Mouse (Mus musculus): ENCODE measurements at regions not wholly inside any gene's neighbourhood (a gene's known extent, or its start where the extent isn't known, plus 50 kb on each side); places are given as distances from the start of the nearest gene placed in this dataset.

GRCm38 (mm10) chr15:51696344-51697016 lies 2188.2 kb upstream of the Gm7489 start:
- no peaks in the 10 kb centered on the region for H3K4me1 ChIP-seq (ENCODE audit: control insufficient read depth in 2 of 2, insufficient read depth in 2 of 2, low read length in 2 of 2)
- H3K9ac ChIP-seq (ENCODE audit: low read length) = no peak overlapping the region
- no peaks in the 10 kb centered on the region for H3K36me3 ChIP-seq (ENCODE audit: control insufficient read depth, insufficient read depth, low read length)
- no peak overlapping the region for H3K4me2 ChIP-seq (ENCODE audit: low read length)
- no peak overlapping the region for H3K27ac ChIP-seq (replicated peaks in 1 of 2; ENCODE audit: control insufficient read depth in 1 of 2, insufficient read depth in 1 of 2, low read depth in 2 of 2, low read length in 2 of 2)
- no peak for ATAC-seq (ENCODE audit: insufficient number of reproducible peaks, insufficient read depth, low FRiP score, low read depth)
- no peaks in the 10 kb centered on the region for H3K27me3 ChIP-seq (ENCODE audit: control insufficient read depth, insufficient read depth, low read length)
- 55% methylated on average over 11 of the region's 11 CpGs for WGBS
- H3K9me3 ChIP-seq (ENCODE audit: control insufficient read depth, low read length) = no peaks in the 10 kb centered on the region
- no peak overlapping the region for H3K4me3 ChIP-seq (ENCODE audit: control insufficient read depth in 1 of 2, insufficient read depth in 1 of 2, low read depth in 1 of 2, low read length in 2 of 2)

- Histone ChIP-seq H3K4me3 (ENCODE audit: control insufficient read depth in 1 of 2, insufficient read depth in 1 of 2, low read depth in 1 of 2, low read length in 2 of 2) (no peak overlapping the region), H3K27me3 (ENCODE audit: control insufficient read depth, insufficient read depth, low read length) (no peaks in the 10 kb centered on the region; the same call in 1 of the 2 replicates), H3K36me3 (ENCODE audit: control insufficient read depth, insufficient read depth, low read length) (no peaks in the 10 kb centered on the region), H3K4me1 (ENCODE audit: control insufficient read depth in 2 of 2, insufficient read depth in 2 of 2, low read length in 2 of 2) (no peaks in the 10 kb centered on the region; a peak in 1 of 4 replicates), H3K4me2 (ENCODE audit: low read length) (no peak overlapping the region), H3K27ac (replicated peaks in 1 of 2; ENCODE audit: control insufficient read depth in 1 of 2, insufficient read depth in 1 of 2, low read depth in 2 of 2, low read length in 2 of 2) (no peak overlapping the region), H3K9ac (ENCODE audit: low read length) (no peak overlapping the region), H3K9me3 (ENCODE audit: control insufficient read depth, low read length) (no peaks in the 10 kb centered on the region)
- 90% methylated on average over 1 of the region's 1 CpGs for WGBS
- ATAC-seq (ENCODE audit: insufficient number of reproducible peaks, insufficient read depth, low FRiP score, low read depth) = no peak
Observed at GRCm38 (mm10) chr15:51704198-51704597, 2180.5 kb upstream of the Gm7489 start.

GRCm38 (mm10) chr15:51709871-51710655 lies 2174.6 kb upstream of the Gm7489 start:
- no peaks in the 10 kb centered on the region; the same call in 1 of the 2 replicates for H3K27me3 ChIP-seq (ENCODE audit: control insufficient read depth, insufficient read depth, low read length)
- WGBS = 21% methylated on average over 13 of the region's 13 CpGs
- H3K4me2 ChIP-seq (ENCODE audit: low read length) = peak overlapping the region; percentile 39
- no peaks in the 10 kb centered on the region for H3K36me3 ChIP-seq (ENCODE audit: control insufficient read depth, insufficient read depth, low read length)
- H3K4me3 ChIP-seq (ENCODE audit: control insufficient read depth in 1 of 2, insufficient read depth in 1 of 2, low read depth in 1 of 2, low read length in 2 of 2) = no peak overlapping the region
- H3K9me3 ChIP-seq (ENCODE audit: control insufficient read depth, low read length) = no peaks in the 10 kb centered on the region
- peak overlapping the region; percentile 42 to 49 for H3K27ac ChIP-seq (replicated peaks in 1 of 2; ENCODE audit: control insufficient read depth in 1 of 2, insufficient read depth in 1 of 2, low read depth in 2 of 2, low read length in 2 of 2)
- no peak; the same call in 1 of the 2 replicates for ATAC-seq (ENCODE audit: insufficient number of reproducible peaks, insufficient read depth, low FRiP score, low read depth)
- peaks cover 9 to 25% of the 10 kb centered on the region in 2 experiments for H3K4me1 ChIP-seq (ENCODE audit: control insufficient read depth in 2 of 2, insufficient read depth in 2 of 2, low read length in 2 of 2)
- H3K9ac ChIP-seq (ENCODE audit: low read length) = peak overlapping the region; percentile 22; the same call in 1 of the 2 replicates

GRCm38 (mm10) chr15:51720873-51721308 lies 2163.8 kb upstream of the Gm7489 start:
- H3K4me3 ChIP-seq (ENCODE audit: control insufficient read depth in 1 of 2, insufficient read depth in 1 of 2, low read depth in 1 of 2, low read length in 2 of 2) = no peak overlapping the region

GRCm38 (mm10) chr15:51721363-51721762 lies 2163.3 kb upstream of the Gm7489 start:
- ATAC-seq (ENCODE audit: insufficient number of reproducible peaks, insufficient read depth, low FRiP score, low read depth) = no peak
- Histone ChIP-seq H3K9me3 (ENCODE audit: control insufficient read depth, low read length) (no peaks in the 10 kb centered on the region), H3K27ac (replicated peaks in 1 of 2; ENCODE audit: control insufficient read depth in 1 of 2, insufficient read depth in 1 of 2, low read depth in 2 of 2, low read length in 2 of 2) (no peak overlapping the region), H3K36me3 (ENCODE audit: control insufficient read depth, insufficient read depth, low read length) (no peaks in the 10 kb centered on the region), H3K4me1 (ENCODE audit: control insufficient read depth in 2 of 2, insufficient read depth in 2 of 2, low read length in 2 of 2) (0 out of 4 replicates have a peak, but pooled peaks cover 0 to 5% of the 10 kb centered on the region in 2 experiments), H3K27me3 (ENCODE audit: control insufficient read depth, insufficient read depth, low read length) (no peaks in the 10 kb centered on the region), H3K4me3 (ENCODE audit: control insufficient read depth in 1 of 2, insufficient read depth in 1 of 2, low read depth in 1 of 2, low read length in 2 of 2) (no peak overlapping the region), H3K9ac (ENCODE audit: low read length) (no peak overlapping the region), H3K4me2 (ENCODE audit: low read length) (no peak overlapping the region)
- 76% methylated on average over 5 of the region's 5 CpGs for WGBS

More at GRCm38 (mm10) chr15:51720873-51721308, 2163.8 kb upstream of the Gm7489 start:
- H3K9me3 ChIP-seq (ENCODE audit: control insufficient read depth, low read length) = no peaks in the 10 kb centered on the region
- no peak overlapping the region for H3K9ac ChIP-seq (ENCODE audit: low read length)
- H3K4me1 ChIP-seq (ENCODE audit: control insufficient read depth in 2 of 2, insufficient read depth in 2 of 2, low read length in 2 of 2) = 0 out of 4 replicates have a peak, but pooled peaks cover 0 to 5% of the 10 kb centered on the region in 2 experiments
- ATAC-seq (ENCODE audit: insufficient number of reproducible peaks, insufficient read depth, low FRiP score, low read depth) = no peak
- no peaks in the 10 kb centered on the region for H3K27me3 ChIP-seq (ENCODE audit: control insufficient read depth, insufficient read depth, low read length)
- H3K27ac ChIP-seq (replicated peaks in 1 of 2; ENCODE audit: control insufficient read depth in 1 of 2, insufficient read depth in 1 of 2, low read depth in 2 of 2, low read length in 2 of 2) = no peak overlapping the region
- WGBS = 42% methylated on average over 9 of the region's 9 CpGs
- H3K36me3 ChIP-seq (ENCODE audit: control insufficient read depth, insufficient read depth, low read length) = no peaks in the 10 kb centered on the region
- H3K4me2 ChIP-seq (ENCODE audit: low read length) = no peak overlapping the region

GRCm38 (mm10) chr15:51724127-51724526 lies 2160.6 kb upstream of the Gm7489 start:
- H3K36me3 ChIP-seq (ENCODE audit: control insufficient read depth, insufficient read depth, low read length) = no peaks in the 10 kb centered on the region
- no peak overlapping the region for H3K27ac ChIP-seq (replicated peaks in 1 of 2; ENCODE audit: control insufficient read depth in 1 of 2, insufficient read depth in 1 of 2, low read depth in 2 of 2, low read length in 2 of 2)
- no peaks in the 10 kb centered on the region for H3K27me3 ChIP-seq (ENCODE audit: control insufficient read depth, insufficient read depth, low read length)
- no peak overlapping the region for H3K4me2 ChIP-seq (ENCODE audit: low read length)
- no peak for ATAC-seq (ENCODE audit: insufficient number of reproducible peaks, insufficient read depth, low FRiP score, low read depth)
- no peak overlapping the region for H3K4me3 ChIP-seq (ENCODE audit: control insufficient read depth in 1 of 2, insufficient read depth in 1 of 2, low read depth in 1 of 2, low read length in 2 of 2)
- WGBS = 63% methylated on average over 7 of the region's 7 CpGs
- 0 out of 4 replicates have a peak, but pooled peaks cover 0 to 5% of the 10 kb centered on the region in 2 experiments for H3K4me1 ChIP-seq (ENCODE audit: control insufficient read depth in 2 of 2, insufficient read depth in 2 of 2, low read length in 2 of 2)
- no peak overlapping the region for H3K9ac ChIP-seq (ENCODE audit: low read length)
- no peaks in the 10 kb centered on the region for H3K9me3 ChIP-seq (ENCODE audit: control insufficient read depth, low read length)

- ATAC-seq (ENCODE audit: insufficient number of reproducible peaks, insufficient read depth, low FRiP score, low read depth) = no peak
- Histone ChIP-seq H3K36me3 (ENCODE audit: control insufficient read depth, insufficient read depth, low read length) (no peaks in the 10 kb centered on the region), H3K4me1 (ENCODE audit: control insufficient read depth in 2 of 2, insufficient read depth in 2 of 2, low read length in 2 of 2) (0 out of 4 replicates have a peak, but pooled peaks cover 0 to 5% of the 10 kb centered on the region in 2 experiments), H3K27me3 (ENCODE audit: control insufficient read depth, insufficient read depth, low read length) (no peaks in the 10 kb centered on the region), H3K9me3 (ENCODE audit: control insufficient read depth, low read length) (no peaks in the 10 kb centered on the region), H3K27ac (replicated peaks in 1 of 2; ENCODE audit: control insufficient read depth in 1 of 2, insufficient read depth in 1 of 2, low read depth in 2 of 2, low read length in 2 of 2) (no peak overlapping the region), H3K4me3 (ENCODE audit: control insufficient read depth in 1 of 2, insufficient read depth in 1 of 2, low read depth in 1 of 2, low read length in 2 of 2) (no peak overlapping the region), H3K4me2 (ENCODE audit: low read length) (no peak overlapping the region), H3K9ac (ENCODE audit: low read length) (no peak overlapping the region)
- WGBS = 33% methylated on average over 3 of the region's 3 CpGs
Observed at GRCm38 (mm10) chr15:51725457-51725856, 2159.2 kb upstream of the Gm7489 start.
